Mouse (Mus musculus): Measurements from ENCODE around the gene Prkd1. TPM values are rescaled to one million over a fixed set of nuclear protein-coding genes. Genes with fewer than 3 reads are reported as not detected.

Prkd1 gene
- total RNA-seq, 2 experiments from 2014 or later = 7.1 to 8.5 TPM

DNA sequence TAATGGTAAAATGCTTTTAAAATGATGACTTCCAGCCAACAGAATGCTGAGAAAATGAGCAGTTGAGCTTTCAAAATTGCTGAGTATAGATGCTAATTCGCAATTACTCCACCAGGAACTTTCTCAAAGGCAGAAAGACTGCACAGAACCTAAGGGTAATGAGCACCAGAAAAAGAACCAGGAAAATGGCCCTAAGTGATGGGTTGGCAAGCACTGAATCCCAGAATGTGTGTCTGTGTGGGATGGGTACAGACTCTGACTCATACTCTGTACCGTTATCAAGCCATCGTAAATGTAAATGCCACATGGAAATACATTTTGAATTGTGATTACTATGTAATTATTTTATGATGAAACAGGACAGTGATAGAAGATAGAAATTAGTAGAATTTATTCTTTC, 197.1 kb downstream of the Prkd1 start:
- DNase-seq = no peak
- intact Hi-C loops (cut with DNase I) = no loop called here

DNA sequence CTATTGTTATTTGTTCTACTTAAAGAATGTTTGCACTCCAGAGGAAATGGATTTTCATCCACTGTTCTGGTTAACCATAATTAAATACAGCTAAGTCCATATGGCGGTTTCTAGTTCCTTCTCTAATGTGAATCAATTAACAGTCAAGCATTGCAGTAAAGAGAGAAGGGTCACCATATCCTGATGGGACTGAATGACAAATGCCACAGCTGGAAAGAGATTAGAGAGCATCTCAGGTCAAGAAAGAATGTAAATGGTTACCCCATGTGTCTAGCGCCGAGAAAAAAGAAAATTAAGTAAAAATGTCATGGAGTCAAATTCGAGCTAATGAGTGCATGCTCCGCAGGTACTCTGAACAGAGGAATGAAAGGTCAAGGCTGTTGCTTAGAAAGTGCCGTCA, 212.2 kb downstream of the Prkd1 start:
- DNase-seq = no peak
- intact Hi-C loops (cut with DNase I) = no loop called here

DNA sequence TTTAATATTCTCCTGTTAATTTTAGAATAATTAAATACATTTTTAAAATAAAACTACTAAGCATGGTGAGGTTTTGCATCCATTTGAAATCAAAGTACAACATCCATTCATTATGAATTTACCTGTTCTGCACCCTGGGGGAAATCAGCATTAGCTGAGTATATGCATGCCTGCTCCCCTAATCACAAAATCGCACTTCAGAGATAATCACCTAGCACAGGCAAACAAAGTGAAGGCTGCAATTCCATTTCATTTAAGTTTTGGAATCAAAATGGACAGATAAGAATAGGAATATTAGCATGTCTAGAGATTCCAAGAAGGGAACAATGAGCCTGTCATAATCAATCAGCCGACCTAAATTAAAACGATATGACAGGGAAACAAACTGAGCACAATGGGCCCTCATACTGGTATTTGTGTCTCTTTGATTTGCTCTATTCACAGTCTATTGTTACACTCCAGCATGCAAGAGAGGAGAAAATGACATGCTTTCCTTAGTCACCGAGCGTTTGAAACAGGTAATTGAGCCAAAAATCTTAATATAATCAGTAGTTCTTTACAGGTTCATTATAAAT, 218.7 kb downstream of the Prkd1 start:
- no peak for DNase-seq
- intact Hi-C loops (cut with DNase I) = no loop called here

DNA sequence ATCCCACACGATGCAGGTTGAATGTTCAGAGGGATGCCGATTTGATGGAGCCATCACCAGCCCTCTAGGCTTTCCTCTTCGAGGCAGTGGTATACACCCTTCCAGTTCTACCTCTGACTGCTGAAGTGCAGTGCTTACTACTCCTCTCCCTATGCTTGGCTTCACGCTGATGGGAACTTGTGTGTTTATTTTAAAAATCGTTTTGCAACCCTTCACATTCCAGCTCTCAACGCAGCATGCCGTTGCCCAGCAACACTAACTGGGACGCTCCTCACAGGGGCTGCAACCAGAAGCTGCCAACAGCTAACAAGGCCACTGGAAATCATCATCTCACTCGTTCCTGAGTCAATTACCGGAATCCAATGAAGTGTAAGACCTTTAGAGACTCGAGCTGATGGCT, 296.5 kb downstream of the Prkd1 start:
- intact Hi-C loops (cut with DNase I) = no loop called here
- peak; percentile 8 to 19 for DNase-seq

DNA sequence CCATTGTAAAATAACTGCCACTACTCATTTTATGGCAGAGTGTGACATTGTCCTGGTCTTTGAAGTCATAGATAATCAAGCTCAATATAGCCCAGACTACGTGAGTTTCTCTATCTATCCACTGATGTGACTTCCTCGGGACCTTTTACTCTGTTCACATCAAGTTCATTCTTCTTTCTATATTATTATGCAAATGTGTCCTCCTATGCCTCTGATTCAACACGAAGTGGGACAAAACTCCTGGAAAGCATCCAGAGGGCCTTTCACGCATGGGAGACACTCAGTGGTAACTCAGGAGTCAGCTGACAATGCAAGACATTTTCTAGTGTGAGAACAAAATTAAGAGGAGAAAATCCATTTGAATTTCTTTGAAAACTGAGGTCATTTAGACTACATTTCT, 315.7 kb downstream of the Prkd1 start:
- no peak for DNase-seq
- intact Hi-C loops (cut with DNase I) = no loop called here

DNA sequence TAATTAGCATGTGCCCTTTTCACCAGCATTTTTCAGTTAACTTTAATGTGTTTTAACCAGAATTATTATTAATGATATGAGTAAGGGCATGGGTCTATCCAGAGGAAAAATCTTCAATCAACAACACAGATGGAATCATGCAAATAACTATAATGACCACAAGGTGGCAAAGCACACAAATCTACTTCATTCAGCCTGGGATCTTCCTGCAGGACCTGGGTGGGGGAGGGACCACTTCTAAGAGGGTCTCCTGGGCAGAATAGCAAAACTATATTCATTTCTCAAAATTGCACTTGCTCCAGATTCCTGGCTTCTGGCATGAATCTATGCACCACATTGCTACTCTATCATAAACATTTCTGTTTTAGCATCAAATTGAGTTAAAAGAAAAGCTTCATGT, 334.3 kb downstream of the Prkd1 start:
- intact Hi-C loops (cut with DNase I) = loop anchor here (1.0 to 5.0 kb wide), 3 partner anchors 382 to 873 kb away; no protein-coding TSS in a partner anchor
- peak; percentile 2 to 14 for DNase-seq

DNA sequence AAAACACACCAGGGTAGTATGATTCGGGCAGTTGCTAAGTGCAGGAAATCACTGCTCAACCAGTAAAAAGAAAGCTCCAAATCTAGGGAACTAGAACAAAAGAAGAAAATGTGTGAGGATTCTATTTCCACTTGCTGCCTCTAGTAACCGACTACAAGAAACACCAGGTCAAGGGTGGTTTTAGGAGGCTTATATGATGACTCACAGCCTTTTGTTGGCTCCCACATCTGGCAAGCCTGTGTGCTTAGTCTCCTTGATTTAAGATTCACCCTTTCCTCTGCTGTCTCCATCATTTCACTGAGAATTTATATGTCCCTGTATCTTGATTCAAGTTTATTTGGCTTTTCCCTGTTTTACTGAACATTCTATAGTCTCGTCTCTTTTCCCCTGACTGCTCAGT, 339.6 kb downstream of the Prkd1 start:
- no peak for DNase-seq
- intact Hi-C loops (cut with DNase I) = no loop called here

DNA sequence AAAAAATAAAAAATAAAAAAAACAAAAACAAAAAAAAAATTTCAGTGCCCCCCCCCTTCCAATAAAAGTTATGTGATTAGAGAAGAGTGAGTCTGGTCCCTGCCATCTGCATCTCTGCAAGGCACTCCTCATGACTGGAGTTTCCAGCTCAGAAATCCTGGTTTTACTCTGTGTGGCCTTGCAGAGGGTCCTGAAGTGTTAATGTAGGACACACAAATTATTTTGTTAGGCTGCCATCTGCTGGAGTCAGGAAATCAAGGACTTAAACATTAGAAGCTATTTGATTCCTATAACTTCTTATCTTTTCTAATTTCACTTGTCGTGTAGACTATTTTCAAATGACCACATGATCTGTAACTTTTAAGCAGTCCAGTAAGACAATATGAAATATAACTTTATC, 347.6 kb downstream of the Prkd1 start:
- peak in 1 of 2 experiments; percentile 14 for DNase-seq
- intact Hi-C loops (cut with DNase I) = loop anchor here (5.0 kb wide), 1 partner anchor 929 kb away; no protein-coding TSS in a partner anchor

DNA sequence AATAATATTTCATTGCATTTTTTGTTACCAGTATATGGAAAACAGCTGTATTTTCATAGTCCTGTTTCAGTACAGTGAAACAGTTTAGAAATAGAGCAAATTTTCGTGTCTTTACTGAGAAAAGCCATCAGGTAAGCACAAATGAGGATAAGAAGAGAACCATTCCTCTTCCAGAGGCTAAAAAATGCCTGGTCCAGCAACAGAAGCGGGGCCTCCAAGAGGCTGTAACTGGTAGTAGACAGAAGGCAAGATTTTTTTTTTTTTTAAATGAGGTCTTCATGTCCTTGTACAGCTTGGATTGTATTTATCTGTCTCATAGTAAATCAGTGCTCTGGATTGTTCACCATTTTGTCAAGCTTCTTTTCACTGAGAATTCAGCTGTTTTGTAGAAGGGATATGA, 352.8 kb downstream of the Prkd1 start:
- intact Hi-C loops (cut with DNase I) = no loop called here
- DNase-seq = no peak

DNA sequence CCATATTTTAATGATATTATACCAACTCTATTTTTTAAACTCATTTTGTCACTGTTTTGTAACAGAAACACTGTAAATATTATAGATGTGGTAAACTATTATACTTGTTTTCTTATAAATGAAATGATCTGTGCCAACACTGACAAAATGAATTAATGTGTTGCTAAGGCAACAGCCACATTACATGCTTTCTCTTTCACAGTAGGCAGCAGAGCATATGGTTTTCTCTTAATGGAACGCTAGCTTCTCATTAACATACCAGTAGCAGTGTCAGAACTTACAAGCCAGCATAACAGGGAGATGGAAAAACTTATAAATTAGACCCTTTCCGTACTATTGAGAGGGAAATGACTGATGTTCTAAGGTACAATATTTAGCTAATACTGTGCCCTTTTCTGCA, 353.3 kb downstream of the Prkd1 start:
- no peak for DNase-seq
- intact Hi-C loops (cut with DNase I) = no loop called here

DNA sequence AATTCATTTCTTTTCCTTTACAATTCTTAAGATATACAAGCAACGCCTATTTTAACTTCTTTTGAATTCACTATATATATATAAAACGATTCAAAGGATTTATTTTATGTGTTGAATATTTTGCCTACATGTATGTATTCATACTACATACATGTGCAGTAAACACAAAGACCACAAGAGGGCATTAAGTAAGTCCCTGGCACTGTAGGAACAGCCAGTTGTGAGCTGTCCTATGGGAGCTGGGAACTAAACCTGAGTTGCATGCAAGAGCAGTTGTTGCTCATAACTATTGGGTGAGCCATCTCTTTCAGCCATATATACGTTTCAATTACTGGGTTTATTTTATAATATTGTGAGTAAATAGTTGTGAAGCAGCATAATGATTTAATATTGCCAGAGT, 356.1 kb downstream of the Prkd1 start:
- no peak for DNase-seq
- intact Hi-C loops (cut with DNase I) = no loop called here

Measured in heart, postnatal 10 days (tissue).